Mouse (Mus musculus) naive thymus-derived CD4-positive, alpha-beta T cell, adult 2 months (primary cell): ENCODE data around the gene Gbx2.

ENCODE experiments used
- DNase-seq: peaks from one replicate; pipeline ENCODE4 v3.0.0-alpha.2; 2011; ENCODE audit warnings: low read depth

The Gbx2 gene

GRCm38 (mm10) chr1:89931120-89931519 lies at the start of gene Gbx2:
Gene Gbx2 (minus strand): TSS chr1:89931179.
- DNase-seq = no peak

- DNase-seq = no peak
Observed at GRCm38 (mm10) chr1:89977261-89977660, 46.3 kb upstream of the Gbx2 start.

- DNase-seq = no peak
Observed at GRCm38 (mm10) chr1:89976411-89976810, 45.4 kb upstream of the Gbx2 start.

- no peak for DNase-seq
Observed at GRCm38 (mm10) chr1:89974541-89974940, 43.6 kb upstream of the Gbx2 start.

- DNase-seq = no peak
Observed at GRCm38 (mm10) chr1:89971848-89972247, 40.9 kb upstream of the Gbx2 start.

- no peak for DNase-seq
Observed at GRCm38 (mm10) chr1:89969714-89970110, 38.7 kb upstream of the Gbx2 start.

GRCm38 (mm10) chr1:89969072-89969713 lies 38.2 kb upstream of the Gbx2 start:
- DNase-seq = no peak

- DNase-seq = no peak
Observed at GRCm38 (mm10) chr1:89968111-89968851, 37.3 kb upstream of the Gbx2 start.

DNA sequence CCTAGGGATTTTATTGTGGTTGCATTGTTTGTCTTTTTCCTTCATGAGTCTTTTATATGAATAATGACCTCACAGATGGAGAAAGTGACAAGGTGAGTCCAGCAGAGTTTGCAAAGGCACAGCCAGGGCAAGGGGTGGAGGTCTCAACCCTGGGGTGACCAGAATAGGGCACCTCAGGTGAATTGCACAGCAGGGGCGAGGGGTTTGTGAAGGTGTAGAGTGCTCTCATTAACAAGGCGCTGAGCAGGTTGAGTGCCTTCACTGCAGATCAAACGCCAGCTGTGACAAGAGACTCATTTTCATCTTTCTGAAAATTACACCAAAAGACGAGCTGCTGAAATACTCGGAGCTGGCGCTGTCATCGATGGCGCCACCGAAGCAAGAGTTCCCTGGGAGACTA lies 36.6 kb upstream of the Gbx2 start:
- no peak for DNase-seq

GRCm38 (mm10) chr1:89964426-89964825 lies 33.4 kb upstream of the Gbx2 start:
- DNase-seq = no peak

DNA sequence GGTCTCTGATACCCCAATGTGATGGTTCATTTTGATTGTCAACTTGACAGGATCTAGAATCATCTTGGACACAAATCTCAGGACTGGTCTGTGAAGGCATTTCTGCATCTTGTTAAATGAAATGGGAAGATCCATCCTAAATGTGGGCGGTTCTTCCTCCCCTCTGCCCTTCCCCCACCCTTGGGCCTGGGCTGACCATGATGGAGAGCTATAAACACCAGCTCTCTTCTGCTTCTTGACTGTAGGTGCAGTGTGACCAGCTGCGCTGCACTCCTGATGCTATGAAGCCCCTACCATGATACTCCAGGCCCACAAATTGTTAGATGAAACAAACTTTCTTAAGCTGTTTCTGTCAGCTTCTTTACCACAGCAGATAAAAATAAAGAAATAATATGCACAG lies 32.3 kb upstream of the Gbx2 start:
- no peak for DNase-seq

DNA sequence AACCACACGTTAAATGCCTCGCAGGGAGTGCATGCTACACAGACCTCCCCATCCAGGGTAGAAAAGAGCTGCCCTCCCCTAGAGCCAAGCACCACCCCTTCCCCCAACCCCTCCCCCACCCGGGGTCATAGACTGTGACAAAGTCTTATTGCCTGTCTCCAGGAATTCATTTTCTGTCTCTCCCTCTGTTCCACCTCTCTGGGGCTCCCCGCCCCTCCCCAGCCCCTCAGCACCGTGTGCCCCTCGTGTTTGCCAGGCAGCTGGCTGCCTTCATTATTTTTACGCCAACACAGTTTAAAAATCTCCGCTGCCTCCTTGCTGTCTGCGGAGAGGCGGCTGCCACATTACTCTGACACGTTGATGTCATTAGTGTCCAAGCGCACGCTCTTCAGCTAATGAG lies 31.1 kb upstream of the Gbx2 start:
- DNase-seq = no peak

- DNase-seq = no peak
Observed at GRCm38 (mm10) chr1:89959393-89959792, 28.4 kb upstream of the Gbx2 start.

DNA sequence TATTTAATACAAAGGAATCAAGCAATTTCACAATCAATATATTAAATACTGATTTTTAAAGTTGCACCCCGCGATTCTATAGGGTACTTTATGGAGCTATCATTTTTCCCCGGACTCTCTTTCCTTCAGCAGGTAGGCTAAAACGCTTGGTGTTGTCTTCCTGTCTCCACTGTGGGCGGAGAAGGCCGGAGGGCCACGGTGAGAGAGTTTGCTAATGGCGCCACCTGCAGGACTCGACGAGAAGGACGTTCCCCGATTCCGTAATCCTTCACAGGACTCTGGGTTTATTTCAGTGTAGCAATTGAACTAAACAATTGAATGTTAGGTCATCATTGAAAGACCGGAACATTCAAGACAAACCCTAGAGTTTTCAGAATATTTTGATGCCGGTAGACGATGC lies 12.2 kb upstream of the Gbx2 start:
- DNase-seq = peak; percentile 8

GRCm38 (mm10) chr1:89942395-89942976 lies 11.5 kb upstream of the Gbx2 start:
- no peak for DNase-seq

- DNase-seq = no peak
Observed at GRCm38 (mm10) chr1:89941701-89942381, 10.9 kb upstream of the Gbx2 start.

DNA sequence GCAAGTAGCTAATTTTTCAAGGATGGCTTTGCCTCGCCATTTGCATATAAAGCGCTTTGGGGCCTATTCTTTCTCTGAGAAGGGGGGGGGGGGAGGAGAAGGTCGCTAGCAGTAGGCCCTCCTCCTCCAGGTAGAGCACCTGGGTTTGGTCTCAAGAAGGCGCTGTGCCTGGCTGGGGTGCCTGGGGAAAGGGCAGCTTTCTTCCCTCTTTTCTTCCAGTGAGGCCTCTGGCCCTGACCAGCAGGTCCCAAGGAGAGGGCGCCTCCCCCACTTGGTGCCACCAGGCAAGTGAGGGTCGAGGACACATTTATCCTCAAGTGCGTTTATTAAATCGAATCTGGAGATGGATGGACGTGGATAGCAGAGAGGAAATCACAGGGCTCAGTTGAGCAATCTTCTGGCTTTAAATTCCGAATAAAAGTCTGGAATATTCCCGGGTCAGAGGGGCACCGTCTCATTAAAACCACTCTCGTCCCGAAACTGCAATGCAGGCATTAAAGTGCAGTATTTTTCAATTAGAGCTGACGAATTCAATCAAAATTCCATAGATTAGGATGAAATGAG lies 10.1 kb upstream of the Gbx2 start:
- no peak for DNase-seq

- DNase-seq = no peak
Observed at GRCm38 (mm10) chr1:89939981-89940726, 9.2 kb upstream of the Gbx2 start.

DNA sequence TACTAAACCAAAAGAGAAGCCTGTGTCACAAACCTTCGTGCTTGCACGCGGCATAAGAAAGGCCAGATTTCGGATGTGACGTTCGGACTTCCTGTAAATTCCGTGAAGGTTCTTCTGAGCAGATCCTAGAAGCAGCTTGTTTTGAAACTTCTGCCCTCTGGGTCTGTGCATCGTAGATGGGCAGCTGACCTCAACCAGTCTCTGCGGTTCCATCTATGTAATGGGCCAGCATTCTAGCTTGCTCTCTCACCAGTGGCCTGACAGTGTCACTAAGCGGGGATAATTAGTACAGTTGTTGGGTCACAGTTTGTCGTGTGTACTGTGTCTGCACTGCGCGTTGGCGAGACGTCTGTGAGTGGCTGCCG lies 8.6 kb upstream of the Gbx2 start:
- DNase-seq = no peak

DNA sequence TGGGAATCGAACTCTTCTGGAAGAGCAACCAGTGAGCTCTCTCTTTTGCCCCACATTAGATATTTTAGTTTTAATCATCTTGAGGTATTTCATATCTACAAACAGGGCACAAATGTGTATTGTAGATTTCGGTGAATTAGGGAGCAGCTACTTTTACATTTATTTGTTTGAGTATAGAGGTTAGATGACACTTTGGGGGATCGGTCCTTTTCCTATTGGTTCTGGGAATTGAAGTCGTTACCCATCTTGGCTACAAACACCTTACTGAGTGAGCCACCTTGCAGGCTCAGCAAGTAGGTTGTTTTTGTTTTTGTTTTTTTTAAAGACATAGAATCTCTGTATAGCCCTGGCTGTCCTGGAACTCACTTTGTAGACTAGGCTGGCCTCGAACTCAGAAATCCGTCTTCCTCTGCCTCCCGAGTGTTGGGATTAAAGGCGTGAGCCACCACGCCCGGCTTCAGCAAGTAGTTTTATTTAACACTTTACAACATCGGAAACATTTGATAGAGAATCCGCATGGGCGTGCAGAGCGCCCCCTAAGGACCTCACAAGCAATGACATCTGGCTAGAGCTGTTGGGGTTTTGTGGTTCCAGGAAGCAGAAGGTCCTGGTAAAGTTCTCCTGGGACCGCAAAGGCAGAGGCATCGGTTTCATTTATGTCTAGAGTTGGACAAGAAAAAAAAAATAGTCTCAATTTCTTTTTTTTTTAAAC lies 8.1 kb upstream of the Gbx2 start:
- DNase-seq = no peak
